Mouse (Mus musculus) heart, embryonic 11.5 days (tissue): ENCODE measurements around the gene Golph3. TPM values are rescaled to one million over a fixed set of nuclear protein-coding genes. Genes with fewer than 3 reads are reported as not detected.

ENCODE experiments used
- ATAC-seq: fragments of 200-750 bp; cut with Nextera tagmentation; replicated peaks from 2 replicates; pipeline ENCODE4 v1.8.0; 2017; ENCODE audit warnings: moderate library complexity; ENCODE audit not compliant: insufficient number of reproducible peaks, low FRiP score, low TSS enrichment
- H3K27ac ChIP-seq: fragments of 300-500 bp; sonication (generic); 2 replicates; pipeline ENCODE4 v1.5.1; 2014; ENCODE audit warnings: mild to moderate bottlenecking, low read depth, low read length
- H3K27me3 ChIP-seq: fragments of 300-500 bp; sonication (generic); 2 replicates; pipeline ENCODE4 v1.6.1; 2014; ENCODE audit warnings: mild to moderate bottlenecking, low read length, mixed read lengths; ENCODE audit not compliant: control insufficient read depth, insufficient read depth
- H3K36me3 ChIP-seq: fragments of 300-500 bp; sonication (generic); 2 replicates; pipeline ENCODE4 v1.6.1; 2014; ENCODE audit warnings: mild to moderate bottlenecking, low read length, moderate library complexity, mixed read lengths; ENCODE audit not compliant: control insufficient read depth, insufficient read depth
- H3K4me1 ChIP-seq: fragments of 300-500 bp; sonication (generic); 2 replicates; pipeline ENCODE4 v1.6.1; 2014; ENCODE audit warnings: low read length; ENCODE audit not compliant: control insufficient read depth, insufficient read depth
- H3K4me2 ChIP-seq: fragments of 300-500 bp; sonication (generic); 2 replicates; pipeline ENCODE4 v1.6.1; 2014; ENCODE audit warnings: mild to moderate bottlenecking, moderate library complexity
- H3K4me3 ChIP-seq: fragments of 300-500 bp; sonication (generic); 2 replicates; pipeline ENCODE4 v1.5.1; 2014; ENCODE audit warnings: low read depth, low read length
- H3K9ac ChIP-seq: fragments of 300-500 bp; sonication (generic); 2 replicates; pipeline ENCODE4 v1.6.1; 2014; ENCODE audit warnings: mild to moderate bottlenecking, low read depth, low read length, moderate library complexity
- H3K9me3 ChIP-seq: fragments of 300-500 bp; sonication (generic); replicated peaks from 2 replicates; pipeline ENCODE4 v1.6.1; 2016; ENCODE audit warnings: low read length; ENCODE audit not compliant: control insufficient read depth
- WGBS: fragments of 180-500 bp; shearing (Covaris S2); extraction: QIAGEN DNeasy Blood & Tissue Kit; methylation state at CpG from one replicate; pipeline ENCODE4 v1.1.7; 2014; ENCODE audit not compliant: insufficient replicate concordance; 5-methylcytosine and 5-hydroxymethylcytosine counted together
- polyA plus RNA-seq: library from polyadenylated mRNA; unstranded; fragments of >200 nt; fragmentation: Nextera tagmentation; extraction: Ambion mirVana; gene quantifications from 2 replicates; pipeline ENCODE4 v1.2.1, GENCODE M21; 2014

Gene Golph3
- polyA plus RNA-seq, 1 experiment from 2014 or later = 85.8 TPM

DNA sequence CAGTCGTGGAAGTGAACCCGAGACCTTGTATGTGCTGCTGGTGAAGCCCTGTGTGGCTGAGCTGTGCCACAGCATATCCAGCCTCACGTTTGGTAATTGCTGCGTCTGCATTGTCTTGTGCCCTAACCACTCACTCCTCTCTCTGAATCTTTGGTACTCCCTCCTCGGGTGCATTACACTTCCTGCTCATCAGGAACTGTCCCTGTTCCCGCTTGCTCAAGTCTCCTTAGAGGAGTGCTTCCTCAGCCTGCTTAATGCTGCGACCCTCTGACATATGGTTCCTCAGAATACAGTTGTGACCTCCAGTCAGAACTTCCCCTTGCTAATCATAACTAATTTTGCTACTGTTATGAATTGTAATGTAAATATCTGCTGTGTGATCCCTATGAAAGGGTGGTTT is 34.7 kb downstream of the Golph3 start:
- no peak for ATAC-seq
- WGBS = 80% methylated on average over 7 of the region's 7 CpGs
- no peak overlapping the region for H3K4me2 ChIP-seq
- H3K36me3 ChIP-seq = peaks cover 8% of the 10 kb centered on the region
- H3K9ac ChIP-seq = no peak overlapping the region
- no peaks in the 10 kb centered on the region for H3K27me3 ChIP-seq
- no peak overlapping the region for H3K4me3 ChIP-seq
- no peak overlapping the region for H3K27ac ChIP-seq
- no peaks in the 10 kb centered on the region for H3K9me3 ChIP-seq
- no peaks in the 10 kb centered on the region for H3K4me1 ChIP-seq

- no peak for ATAC-seq
- peaks cover 6% of the 10 kb centered on the region; the same call in 1 of the 2 replicates for H3K36me3 ChIP-seq
- H3K27ac ChIP-seq = no peak overlapping the region
- no peaks in the 10 kb centered on the region for H3K27me3 ChIP-seq
- no peaks in the 10 kb centered on the region for H3K4me1 ChIP-seq
- no peaks in the 10 kb centered on the region for H3K9me3 ChIP-seq
- H3K4me2 ChIP-seq = no peak overlapping the region
- H3K4me3 ChIP-seq = no peak overlapping the region
- no peak overlapping the region for H3K9ac ChIP-seq
These were observed 36.2 kb downstream of the Golph3 start for GRCm38 (mm10) chr15:12357459-12357858.

DNA sequence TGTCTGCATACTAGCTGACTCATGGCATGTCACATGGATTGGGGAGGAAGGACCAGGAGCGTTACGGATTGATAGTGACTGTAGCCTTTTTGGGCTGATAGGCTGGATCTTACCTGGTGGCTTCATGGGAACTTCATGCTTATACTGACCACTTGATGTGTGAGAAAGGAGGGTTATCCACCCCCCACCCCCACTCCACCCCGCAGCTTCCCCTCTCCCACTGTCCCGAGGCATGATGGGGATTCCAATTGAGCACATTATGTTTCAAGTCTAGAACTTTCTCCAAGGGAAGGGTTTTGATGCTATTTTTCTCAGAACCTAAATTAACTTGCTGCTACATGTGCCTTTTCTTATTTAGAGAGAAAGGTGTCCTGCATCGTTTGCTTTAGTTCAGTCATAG is 37.1 kb downstream of the Golph3 start:
- WGBS = 86% methylated on average over 5 of the region's 5 CpGs
- ATAC-seq = no peak
- peaks cover 1% of the 10 kb centered on the region; the same call in 1 of the 2 replicates for H3K36me3 ChIP-seq

DNA sequence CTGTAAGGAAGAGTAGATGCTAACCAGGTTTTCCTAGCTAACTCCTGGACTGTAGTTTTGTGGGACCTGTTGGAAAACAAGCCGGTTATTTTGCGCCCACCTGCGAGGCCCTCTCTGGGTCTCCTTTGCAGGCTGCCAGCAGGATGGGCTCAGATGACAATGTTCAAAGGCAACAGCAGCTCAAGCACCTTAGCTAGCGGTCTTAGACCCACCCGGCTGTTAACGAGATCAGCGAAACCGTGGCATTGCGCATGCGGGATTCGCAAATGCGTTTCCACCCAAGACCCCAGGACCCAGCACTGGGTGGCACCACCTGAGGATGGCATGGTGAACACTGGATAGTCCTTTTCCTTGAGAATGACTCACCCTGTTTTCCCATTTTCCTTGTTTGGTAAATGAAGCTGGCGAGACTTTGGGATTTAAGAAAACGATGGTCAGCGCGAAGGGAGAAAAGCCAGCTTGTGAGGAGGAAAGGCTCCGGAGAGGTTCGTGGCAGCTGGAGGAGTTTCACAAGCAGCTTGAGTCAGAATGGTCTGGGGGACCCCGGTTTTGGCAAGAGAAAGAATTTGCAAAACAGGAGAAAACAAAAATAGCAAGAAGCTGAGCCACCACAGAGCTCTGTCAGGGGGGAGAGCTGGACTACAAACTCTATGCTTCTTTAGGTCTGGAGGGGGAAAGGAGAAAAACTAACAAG is 39.4 kb downstream of the Golph3 start:
- H3K27me3 ChIP-seq = no peaks in the 10 kb centered on the region
- H3K4me3 ChIP-seq = no peak overlapping the region
- no peak overlapping the region for H3K9ac ChIP-seq
- no peak overlapping the region for H3K27ac ChIP-seq
- no peaks in the 10 kb centered on the region for H3K36me3 ChIP-seq
- 73% methylated on average over 19 of the region's 19 CpGs for WGBS
- no peaks in the 10 kb centered on the region; the same call in 1 of the 2 replicates for H3K4me1 ChIP-seq
- H3K4me2 ChIP-seq = no peak overlapping the region
- no peaks in the 10 kb centered on the region for H3K9me3 ChIP-seq
- ATAC-seq = no peak

More for the DNA sequence above, 37.1 kb downstream of the Golph3 start:
- Histone ChIP-seq H3K4me3 (no peak overlapping the region), H3K27ac (no peak overlapping the region), H3K9ac (no peak overlapping the region), H3K27me3 (no peaks in the 10 kb centered on the region), H3K4me1 (no peaks in the 10 kb centered on the region), H3K9me3 (no peaks in the 10 kb centered on the region), H3K4me2 (no peak overlapping the region)

- Histone ChIP-seq H3K4me1 (peaks cover 7% of the 10 kb centered on the region), H3K4me3 (no peak overlapping the region), H3K9me3 (no peaks in the 10 kb centered on the region), H3K27ac (no peak overlapping the region), H3K27me3 (no peaks in the 10 kb centered on the region), H3K36me3 (no peaks in the 10 kb centered on the region), H3K9ac (no peak overlapping the region), H3K4me2 (no peak overlapping the region)
- ATAC-seq = no peak
- 81% methylated on average over 14 of the region's 14 CpGs for WGBS
These were observed 40.9 kb downstream of the Golph3 start for GRCm38 (mm10) chr15:12362001-12362700.

DNA sequence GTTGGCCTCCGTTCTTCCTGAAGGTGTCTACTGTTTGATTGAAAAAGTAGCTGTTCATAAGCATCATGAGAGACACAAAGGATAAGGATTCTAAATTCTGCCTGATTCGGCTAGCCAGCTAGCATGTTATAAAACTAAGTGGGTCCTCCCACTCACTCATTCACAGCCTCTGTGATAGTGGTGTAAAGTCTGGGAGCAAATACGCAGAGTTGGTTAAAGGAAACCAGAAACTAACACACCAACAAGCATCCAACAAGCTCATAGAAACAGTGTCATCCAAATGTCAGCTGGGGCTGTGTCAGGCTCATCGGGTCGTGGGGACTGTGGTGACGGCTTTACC is 41.4 kb downstream of the Golph3 start:
- no peaks in the 10 kb centered on the region for H3K27me3 ChIP-seq
- H3K4me2 ChIP-seq = no peak overlapping the region
- no peak overlapping the region for H3K9ac ChIP-seq
- no peak overlapping the region for H3K27ac ChIP-seq
- no peaks in the 10 kb centered on the region for H3K36me3 ChIP-seq
- ATAC-seq = no peak
- no peak overlapping the region for H3K4me3 ChIP-seq
- 90% methylated on average over 6 of the region's 6 CpGs for WGBS
- H3K4me1 ChIP-seq = peaks cover 12% of the 10 kb centered on the region
- H3K9me3 ChIP-seq = no peaks in the 10 kb centered on the region

- no peaks in the 10 kb centered on the region for H3K9me3 ChIP-seq
- H3K27me3 ChIP-seq = no peaks in the 10 kb centered on the region
- H3K4me3 ChIP-seq = no peak overlapping the region
- H3K36me3 ChIP-seq = no peaks in the 10 kb centered on the region
- H3K27ac ChIP-seq = no peak overlapping the region
- no peak overlapping the region for H3K9ac ChIP-seq
- 88% methylated on average over 4 of the region's 4 CpGs for WGBS
- no peak overlapping the region for H3K4me2 ChIP-seq
- no peak for ATAC-seq
- H3K4me1 ChIP-seq = peaks cover 21% of the 10 kb centered on the region
These were observed 42.8 kb downstream of the Golph3 start for GRCm38 (mm10) chr15:12364096-12364495.

- no peak for ATAC-seq
- 67% methylated on average over 15 of the region's 15 CpGs for WGBS
- Histone ChIP-seq H3K36me3 (no peaks in the 10 kb centered on the region), H3K4me1 (peaks cover 21% of the 10 kb centered on the region), H3K4me3 (no peak overlapping the region), H3K9me3 (no peaks in the 10 kb centered on the region), H3K27ac (no peak overlapping the region), H3K9ac (no peak overlapping the region), H3K27me3 (no peaks in the 10 kb centered on the region), H3K4me2 (no peak overlapping the region)
These were observed 44.3 kb downstream of the Golph3 start for GRCm38 (mm10) chr15:12365416-12366071.
